Comparison of ENCODE assay signal across 21 mouse cellular contexts in genomic region chr16:50318255-50318654, GRCm38 (mm10).
"Had no signal": no experiment of that assay in that cellular context is flagged by ENCODE, and none has a peak within 500 bp of the region (broad histone marks: within the 10 kb centered on the region; RNA-seq: fewer than 3 reads in every experiment).

No protein-coding gene starts in this region.

- H3K4me2 ChIP-seq: lung, embryonic 15.5 days; midbrain, embryonic 12.5 days; neural tube, embryonic 13.5 days; neural tube, embryonic 15.5 days had no signal

- DNase-seq: lung, adult 2 months; lung, postnatal 14 days; lung, postnatal 36 days; midbrain, embryonic 14.5 days; retina, postnatal 1 day; right cerebral cortex, adult 18-20 months; right cerebral cortex, postnatal 25 days; right cerebral cortex, postnatal 4 days; spleen, adult 18-20 months; thymus, adult 18-20 months; thymus, postnatal 14 days; thymus, postnatal 36 days had no signal

- ATAC-seq: lung, postnatal 0 days; midbrain, embryonic 16.5 days had no signal

- H3K4me3 ChIP-seq: lung, embryonic 15.5 days; midbrain, embryonic 10.5 days; midbrain, embryonic 12.5 days; myocyte; neural tube, embryonic 13.5 days; neural tube, embryonic 15.5 days had no signal

- H3K27me3 ChIP-seq: lung, embryonic 15.5 days; midbrain, embryonic 12.5 days; neural tube, embryonic 13.5 days; neural tube, embryonic 15.5 days had no signal

- H3K9me3 ChIP-seq: lung, embryonic 15.5 days; midbrain, embryonic 10.5 days; midbrain, embryonic 12.5 days; neural tube, embryonic 13.5 days; neural tube, embryonic 15.5 days had no signal

- H3K36me3 ChIP-seq: lung, embryonic 15.5 days; midbrain, embryonic 10.5 days; midbrain, embryonic 12.5 days; neural tube, embryonic 13.5 days; neural tube, embryonic 15.5 days had no signal

- H3K27ac ChIP-seq: lung, embryonic 15.5 days; macrophage; midbrain, embryonic 10.5 days; midbrain, embryonic 12.5 days; neural tube, embryonic 13.5 days; neural tube, embryonic 15.5 days had no signal

- H3K4me1 ChIP-seq: midbrain, embryonic 10.5 days; neural tube, embryonic 15.5 days had no signal

- H3K9ac ChIP-seq: lung, embryonic 15.5 days; midbrain, embryonic 12.5 days; neural tube, embryonic 13.5 days; neural tube, embryonic 15.5 days had no signal
